ENCODE assay signal across 18 mouse cellular contexts in the genomic region with DNA sequence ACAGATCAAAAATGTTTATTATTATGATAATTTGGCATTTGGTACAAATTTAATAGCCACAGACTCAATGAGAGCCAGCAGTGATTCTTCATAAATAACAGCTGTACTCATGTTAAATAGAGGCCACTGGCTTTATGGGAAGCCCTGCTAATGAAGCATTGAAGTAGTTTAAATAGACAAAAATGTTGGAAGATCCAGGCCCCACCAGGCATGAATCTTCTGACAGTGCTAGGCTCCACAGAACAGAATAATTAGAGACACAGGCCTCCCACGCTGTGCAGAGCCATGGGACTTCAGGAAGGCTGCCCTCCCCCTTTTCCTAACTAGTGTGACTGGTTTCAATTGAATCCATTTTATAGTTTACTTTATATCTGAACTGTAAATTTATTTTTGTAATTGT. TPM values are rescaled to one million over a fixed set of nuclear protein-coding genes. Genes with fewer than 3 reads are reported as not detected.
A peak's percentile ranks its signal among the peaks of the same experiment; 100 is the strongest.
DNase-seq lines count a peak whose midpoint lies in the region; ATAC-seq and TF ChIP-seq lines count a peak whose summit lies in the region.
"Had no signal": no experiment of that assay in that cellular context is flagged by ENCODE, and none has a peak within 500 bp of the region (broad histone marks: within the 10 kb centered on the region; RNA-seq: fewer than 3 reads in every experiment).

No protein-coding gene starts in this region.

- H3K36me3 ChIP-seq in hindbrain, embryonic 14.5 days (replicated peaks; ENCODE audit: control insufficient read depth, insufficient read depth) = no peaks in the 10 kb centered on the region
- no peaks in the 10 kb centered on the region for H3K36me3 ChIP-seq in hindbrain, embryonic 11.5 days (ENCODE audit: control insufficient read depth, insufficient read depth, low read length)
- no peaks in the 10 kb centered on the region for H3K36me3 ChIP-seq in lung, embryonic 14.5 days (ENCODE audit: insufficient read depth)
- no peaks in the 10 kb centered on the region for H3K36me3 ChIP-seq in embryonic facial prominence, embryonic 13.5 days
- no peaks in the 10 kb centered on the region for H3K36me3 ChIP-seq in midbrain, embryonic 16.5 days (ENCODE audit: control insufficient read depth, insufficient read depth, low read length)

- no peak overlapping the region for H3K4me2 ChIP-seq in hindbrain, embryonic 14.5 days (replicated peaks)
- H3K4me2 ChIP-seq in hindbrain, embryonic 11.5 days (replicated peaks; ENCODE audit: low read depth, low read length) = no peak overlapping the region
- no peak overlapping the region for H3K4me2 ChIP-seq in lung, embryonic 14.5 days
- no peak overlapping the region for H3K4me2 ChIP-seq in embryonic facial prominence, embryonic 13.5 days
- no peak overlapping the region for H3K4me2 ChIP-seq in midbrain, embryonic 16.5 days (ENCODE audit: low read length)
- H3K4me2 ChIP-seq: liver, embryonic 11.5 days had no signal

- H3K9me3 ChIP-seq in hindbrain, embryonic 14.5 days (ENCODE audit: control insufficient read depth, low read length) = no peaks in the 10 kb centered on the region
- no peaks in the 10 kb centered on the region for H3K9me3 ChIP-seq in hindbrain, embryonic 11.5 days (ENCODE audit: control insufficient read depth, low read length)
- H3K9me3 ChIP-seq in lung, embryonic 14.5 days (ENCODE audit: low read depth, low read length) = no peaks in the 10 kb centered on the region; the same call in 1 of the 2 replicates
- no peaks in the 10 kb centered on the region for H3K9me3 ChIP-seq in embryonic facial prominence, embryonic 13.5 days
- no peaks in the 10 kb centered on the region for H3K9me3 ChIP-seq in midbrain, embryonic 16.5 days (replicated peaks; ENCODE audit: control insufficient read depth, low read length, poor library complexity, severe bottlenecking)

- no peak for DNase-seq in hindbrain, embryonic 14.5 days (ENCODE audit: low spot score)
- DNase-seq in hindbrain, embryonic 11.5 days (ENCODE audit: low spot score) = no peak
- peak; percentile 75 for DNase-seq in lung, embryonic 14.5 days
- no peak for DNase-seq in lung, adult 18-20 months
- DNase-seq in cerebellum, postnatal 36 days = no peak
- no peak for DNase-seq in thymus, adult 18-20 months
- DNase-seq: adrenal gland, postnatal 36 days; B cell, adult 2 months; cerebellum, adult 11 months; gastrocnemius, postnatal 14 days; lung, postnatal 4 days; spleen, adult 18-20 months; thymus, adult 2 months had no signal

- TF ChIP-seq CTCF in lung, embryonic 14.5 days (IDR thresholded peaks at IDR 0.05; ENCODE audit: low read depth) = no peak

- H3K27ac ChIP-seq in hindbrain, embryonic 14.5 days = no peak overlapping the region
- no peak overlapping the region for H3K27ac ChIP-seq in hindbrain, embryonic 11.5 days (ENCODE audit: low read depth, low read length)
- peak overlapping the region; percentile 58; the same call in 1 of the 2 replicates for H3K27ac ChIP-seq in lung, embryonic 14.5 days (ENCODE audit: low read depth)
- H3K27ac ChIP-seq in embryonic facial prominence, embryonic 13.5 days = no peak overlapping the region
- H3K27ac ChIP-seq in midbrain, embryonic 16.5 days (ENCODE audit: low read length) = no peak overlapping the region
- H3K27ac ChIP-seq: hindbrain, postnatal 0 days had no signal

- H3K4me1 ChIP-seq in hindbrain, embryonic 14.5 days (replicated peaks; ENCODE audit: control insufficient read depth, insufficient read depth, low read length) = no peaks in the 10 kb centered on the region
- H3K4me1 ChIP-seq in hindbrain, embryonic 11.5 days (replicated peaks; ENCODE audit: control insufficient read depth, insufficient read depth, low read length) = no peaks in the 10 kb centered on the region
- H3K4me1 ChIP-seq in lung, embryonic 14.5 days (ENCODE audit: insufficient read depth) = no peaks in the 10 kb centered on the region
- H3K4me1 ChIP-seq in embryonic facial prominence, embryonic 13.5 days = peaks cover 3% of the 10 kb centered on the region; the same call in 1 of the 2 replicates
- no peaks in the 10 kb centered on the region for H3K4me1 ChIP-seq in midbrain, embryonic 16.5 days (ENCODE audit: control insufficient read depth, insufficient read depth, low read length)

- WGBS in hindbrain, embryonic 14.5 days = 30% methylated on average over 1 of the region's 1 CpGs
- 65% methylated on average over 1 of the region's 1 CpGs for WGBS in hindbrain, embryonic 11.5 days
- 16% methylated on average over 1 of the region's 1 CpGs for WGBS in lung, embryonic 14.5 days
- WGBS in embryonic facial prominence, embryonic 13.5 days = 18% methylated on average over 1 of the region's 1 CpGs
- 43% methylated on average over 1 of the region's 1 CpGs for WGBS in midbrain, embryonic 16.5 days

- 0 out of 2 replicates have a peak, but pooled peaks have one; percentile 46 for ATAC-seq in hindbrain, embryonic 14.5 days (ENCODE audit: low FRiP score)
- no peak; the same call in 1 of the 2 replicates for ATAC-seq in hindbrain, embryonic 11.5 days (ENCODE audit: low FRiP score)
- ATAC-seq in lung, embryonic 14.5 days (ENCODE audit: insufficient read depth) = peak; percentile 97
- 0 out of 2 replicates have a peak, but pooled peaks have one; percentile 43 for ATAC-seq in embryonic facial prominence, embryonic 13.5 days (ENCODE audit: insufficient number of reproducible peaks, insufficient read depth, low FRiP score, low TSS enrichment, low read depth)
- 0 out of 2 replicates have a peak, but pooled peaks have one; percentile 48 for ATAC-seq in midbrain, embryonic 16.5 days

- H3K9ac ChIP-seq in hindbrain, embryonic 14.5 days = no peak overlapping the region
- H3K9ac ChIP-seq in hindbrain, embryonic 11.5 days (ENCODE audit: low read depth, low read length) = no peak overlapping the region
- H3K9ac ChIP-seq in lung, embryonic 14.5 days = no peak overlapping the region
- H3K9ac ChIP-seq in embryonic facial prominence, embryonic 13.5 days = no peak overlapping the region
- H3K9ac ChIP-seq in midbrain, embryonic 16.5 days (ENCODE audit: low read depth, low read length) = no peak overlapping the region

- no peaks in the 10 kb centered on the region for H3K27me3 ChIP-seq in hindbrain, embryonic 14.5 days (ENCODE audit: control insufficient read depth, insufficient read depth, low read length)
- no peaks in the 10 kb centered on the region for H3K27me3 ChIP-seq in hindbrain, embryonic 11.5 days (ENCODE audit: control insufficient read depth, insufficient read depth, low read length)
- no peaks in the 10 kb centered on the region for H3K27me3 ChIP-seq in lung, embryonic 14.5 days (ENCODE audit: insufficient read depth, low read length)
- no peaks in the 10 kb centered on the region for H3K27me3 ChIP-seq in embryonic facial prominence, embryonic 13.5 days
- no peaks in the 10 kb centered on the region for H3K27me3 ChIP-seq in midbrain, embryonic 16.5 days (ENCODE audit: control insufficient read depth, insufficient read depth, low read depth, low read length)

- no peak overlapping the region for H3K4me3 ChIP-seq in hindbrain, embryonic 14.5 days (replicated peaks; ENCODE audit: low read length)
- H3K4me3 ChIP-seq in hindbrain, embryonic 11.5 days (ENCODE audit: low read depth, low read length) = no peak overlapping the region
- no peak overlapping the region for H3K4me3 ChIP-seq in lung, embryonic 14.5 days (ENCODE audit: low read depth, low read length)
- H3K4me3 ChIP-seq in embryonic facial prominence, embryonic 13.5 days = no peak overlapping the region
- H3K4me3 ChIP-seq in midbrain, embryonic 16.5 days (ENCODE audit: low read depth, low read length) = no peak overlapping the region
- H3K4me3 ChIP-seq: myocyte had no signal

RNA-seq across cellular contexts. Expression of a gene that starts 11.8 kb away (rescaled TPM):
- polyA plus RNA-seq in hindbrain, embryonic 14.5 days (2014; fragmentation: Nextera tagmentation; extraction: Ambion mirVana) = 12.0 and 13.0 TPM in 2 replicates
- polyA plus RNA-seq in hindbrain, embryonic 11.5 days (2014; fragmentation: Nextera tagmentation; extraction: Ambion mirVana) = 1.0 TPM in 2 replicates
- polyA plus RNA-seq in lung, embryonic 14.5 days (2014; fragmentation: Nextera tagmentation; extraction: Ambion mirVana) = 2.7 and 3.1 TPM in 2 replicates
- 0.91 and 1.1 TPM in 2 replicates for polyA plus RNA-seq in embryonic facial prominence, embryonic 13.5 days (2015; fragmentation: Nextera tagmentation; extraction: Ambion mirVana)
- polyA plus RNA-seq in midbrain, embryonic 16.5 days (2015; fragmentation: Nextera tagmentation; extraction: Ambion mirVana) = 6.9 and 11.0 TPM in 2 replicates
